Mouse (Mus musculus) retina, embryonic 14.5 days (tissue): ENCODE measurements around the gene Macrod2.

Source experiments
- DNase-seq: peaks from one replicate; pipeline ENCODE4 v3.0.0-alpha.2; 2015; ENCODE audit warnings: low spot score

Gene Macrod2

DNA sequence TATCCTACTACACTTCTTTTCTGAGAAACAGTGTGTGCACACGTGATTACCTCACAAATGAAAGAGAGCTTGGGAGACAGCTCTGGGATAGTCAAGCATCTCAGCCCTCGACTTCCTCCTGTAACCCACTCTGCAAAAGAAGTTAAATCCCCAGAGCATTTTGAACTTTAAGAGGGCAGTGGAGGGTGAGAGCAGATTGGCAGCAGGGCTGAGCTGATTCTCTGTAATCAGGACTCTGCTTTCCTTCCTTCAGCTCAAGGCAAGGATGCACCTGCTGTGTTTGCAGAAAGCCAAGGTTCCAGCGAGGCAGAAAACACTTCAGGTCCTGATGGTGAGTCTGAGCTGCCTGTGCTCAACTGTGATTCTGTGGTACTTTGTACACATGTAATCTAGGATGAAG lies 1978.9 kb downstream of the Macrod2 start:
- no peak for DNase-seq

DNA sequence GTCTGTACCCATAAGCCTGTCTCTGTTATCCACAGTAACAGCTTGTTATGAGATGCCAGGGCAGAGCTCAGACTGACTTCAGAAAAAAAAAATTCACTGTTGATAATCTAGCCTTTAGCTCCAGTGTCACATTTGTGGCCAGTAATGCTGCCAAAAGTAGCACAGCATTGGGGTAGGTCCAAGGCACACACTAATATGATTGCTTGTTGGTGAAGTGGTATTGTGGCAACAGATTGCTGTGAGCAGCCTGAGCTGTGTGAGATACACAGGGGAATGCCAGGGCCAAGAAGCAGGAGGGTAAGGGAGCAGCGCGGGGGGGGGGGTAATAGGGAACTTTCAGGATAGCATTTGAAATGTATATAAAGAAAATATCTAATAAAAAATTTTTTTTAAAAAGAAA lies 1985.5 kb downstream of the Macrod2 start:
- DNase-seq = no peak

DNA sequence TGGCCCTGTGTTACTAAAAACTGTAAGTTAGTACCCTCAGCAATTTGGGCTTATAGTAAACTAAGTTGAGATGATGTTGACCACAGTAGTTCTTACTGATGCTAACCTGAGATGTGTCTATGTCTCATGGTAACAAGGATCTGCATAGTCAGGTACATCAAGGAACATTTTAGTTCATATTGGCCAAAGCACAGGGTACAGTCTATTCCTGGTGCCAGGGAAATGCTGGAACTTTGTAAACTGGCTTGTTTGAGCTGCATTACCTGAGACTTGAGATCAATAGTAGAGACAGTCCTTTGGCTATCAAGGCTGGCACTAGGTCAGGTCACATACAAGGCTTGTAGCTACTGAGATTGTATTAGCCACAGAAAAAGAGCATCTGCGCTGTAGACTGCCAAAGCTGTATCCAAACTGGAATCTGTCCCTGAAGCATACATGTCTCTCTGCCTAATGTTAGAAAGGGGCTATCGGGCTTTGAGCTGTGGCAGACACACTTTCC lies 1986.0 kb downstream of the Macrod2 start:
- no peak for DNase-seq

DNA sequence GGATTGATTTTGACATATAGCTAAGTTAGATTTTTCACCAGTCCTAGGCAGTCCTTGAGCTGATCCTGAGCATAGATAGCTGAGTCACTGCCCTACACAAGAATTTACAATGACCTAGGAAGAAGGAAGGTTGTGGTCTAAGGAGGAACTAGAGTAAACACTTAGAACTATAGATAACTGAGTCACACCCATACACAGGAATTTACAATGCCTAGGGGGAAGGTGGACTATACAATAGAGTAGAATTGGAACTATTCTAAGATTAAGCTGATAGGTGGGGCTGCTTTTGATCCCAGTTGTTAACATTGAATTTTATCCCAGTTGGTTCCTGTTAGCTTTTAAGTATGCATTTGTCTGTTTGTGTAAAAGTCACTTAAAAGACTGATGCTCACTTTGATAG lies 1998.4 kb downstream of the Macrod2 start:
- DNase-seq = no peak

DNA sequence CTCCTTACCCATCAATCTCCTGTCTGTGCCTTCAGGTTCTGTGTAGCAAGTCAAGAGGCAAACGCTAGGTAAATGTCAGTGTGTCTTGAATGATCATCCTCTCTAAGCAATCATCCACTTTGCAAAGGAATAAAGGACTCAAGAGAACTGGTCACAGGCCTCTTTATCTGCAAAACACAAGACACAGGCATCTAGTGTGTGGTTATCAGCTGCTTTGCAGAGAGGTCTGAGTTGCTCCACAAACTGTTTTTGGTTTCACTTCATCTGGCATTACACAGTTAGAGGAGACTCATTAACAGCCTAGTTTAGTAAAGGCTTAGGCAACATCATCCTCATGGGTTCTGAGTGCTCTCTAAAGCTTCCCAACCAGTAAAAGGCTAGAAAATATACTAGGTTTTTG lies 2004.4 kb downstream of the Macrod2 start:
- no peak for DNase-seq

DNA sequence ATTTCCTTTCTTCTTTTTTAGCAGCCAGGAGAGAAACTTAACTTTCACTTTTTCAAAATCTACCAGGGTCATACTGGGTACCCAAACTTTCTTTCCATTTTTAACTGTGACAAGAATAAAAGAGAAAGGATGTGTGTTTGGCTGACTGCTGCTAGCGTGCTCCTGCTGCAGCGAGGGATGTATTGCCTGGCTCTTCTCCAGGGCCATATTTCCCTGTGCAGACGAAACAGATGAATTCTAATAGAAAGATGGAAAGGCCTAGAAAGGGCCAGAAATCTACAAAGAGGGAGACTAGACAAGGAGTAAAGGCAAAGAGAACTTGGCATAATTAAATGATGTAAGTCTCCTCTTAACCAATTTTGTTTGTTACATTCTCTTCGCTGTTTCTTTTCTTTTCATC lies 2005.7 kb downstream of the Macrod2 start:
- no peak for DNase-seq

DNA sequence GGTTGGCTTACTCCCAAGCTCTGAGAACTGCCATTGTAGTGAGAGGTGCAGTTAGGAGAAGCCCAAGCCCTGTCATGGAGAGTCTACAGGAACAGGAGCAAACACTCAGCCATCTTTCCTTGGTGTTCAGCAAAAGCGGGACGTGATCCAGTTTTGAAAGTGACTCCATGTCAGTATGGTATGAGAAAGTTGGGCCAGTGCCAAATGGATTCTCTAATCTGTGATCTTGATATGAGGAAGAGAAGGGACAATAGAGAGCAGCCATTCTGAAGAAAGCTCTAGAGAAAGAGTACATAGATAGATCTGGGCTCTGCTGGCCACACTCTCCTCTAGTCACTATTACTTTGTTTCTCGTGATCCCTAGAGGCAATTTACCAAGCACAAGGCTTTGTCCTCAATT lies 2006.2 kb downstream of the Macrod2 start:
- no peak for DNase-seq

DNA sequence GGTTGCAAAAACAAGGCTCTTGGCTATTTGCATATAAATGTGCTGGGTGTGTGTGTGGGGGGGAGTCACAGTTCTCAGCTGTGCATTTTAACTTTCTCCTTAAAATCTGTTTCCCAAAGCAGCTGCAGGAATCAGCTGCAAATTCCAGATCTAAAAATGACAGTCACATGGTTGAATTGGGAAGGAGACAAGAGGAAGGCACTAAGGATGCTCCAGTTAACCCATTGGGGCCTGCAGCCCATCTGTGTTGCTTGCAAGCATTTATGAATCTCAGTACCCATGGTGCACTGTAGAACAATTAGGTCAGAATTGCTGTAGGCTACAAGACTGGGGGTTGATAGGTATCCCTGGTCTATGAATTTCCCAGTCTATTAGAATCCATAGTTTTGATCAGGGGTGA lies 2008.3 kb downstream of the Macrod2 start:
- DNase-seq = no peak

DNA sequence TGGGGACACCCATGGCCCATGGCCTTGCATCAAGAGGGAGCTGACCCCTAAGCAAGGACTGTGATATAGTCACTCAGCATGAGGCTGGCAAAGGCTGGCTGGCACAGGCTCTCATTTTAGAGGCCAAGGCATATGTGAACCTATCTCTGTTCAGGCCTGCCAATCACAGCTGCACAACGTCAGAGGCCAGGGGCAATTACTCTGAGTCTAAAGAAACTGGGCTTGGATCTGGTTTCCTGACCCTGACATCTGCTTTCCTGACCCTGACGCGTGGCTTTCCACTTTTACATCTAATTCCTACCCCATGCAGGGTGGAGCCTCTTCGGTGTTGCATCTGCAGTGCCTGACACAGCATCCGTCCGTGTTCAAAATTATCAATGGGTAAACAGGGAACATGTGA lies 2009.2 kb downstream of the Macrod2 start:
- DNase-seq = no peak

DNA sequence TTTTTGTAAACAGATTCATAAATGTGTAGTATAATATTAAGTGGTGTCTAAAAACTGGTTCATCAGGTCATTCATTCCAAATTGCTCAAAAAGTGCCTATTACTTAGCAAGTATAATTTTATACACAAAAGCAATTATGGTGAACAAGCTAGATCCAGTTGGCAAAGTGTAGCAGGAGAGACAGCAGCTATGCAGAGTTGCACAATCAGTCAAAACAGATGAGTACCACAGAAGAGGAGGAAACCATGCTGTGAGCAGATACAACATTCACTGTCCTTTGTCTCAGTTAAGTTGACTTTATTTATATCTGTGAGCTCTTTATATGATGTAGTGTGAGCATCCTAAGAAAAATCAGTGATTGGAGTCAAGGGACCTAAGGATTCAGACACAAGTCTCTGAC lies 2012.2 kb downstream of the Macrod2 start:
- DNase-seq = no peak

DNA sequence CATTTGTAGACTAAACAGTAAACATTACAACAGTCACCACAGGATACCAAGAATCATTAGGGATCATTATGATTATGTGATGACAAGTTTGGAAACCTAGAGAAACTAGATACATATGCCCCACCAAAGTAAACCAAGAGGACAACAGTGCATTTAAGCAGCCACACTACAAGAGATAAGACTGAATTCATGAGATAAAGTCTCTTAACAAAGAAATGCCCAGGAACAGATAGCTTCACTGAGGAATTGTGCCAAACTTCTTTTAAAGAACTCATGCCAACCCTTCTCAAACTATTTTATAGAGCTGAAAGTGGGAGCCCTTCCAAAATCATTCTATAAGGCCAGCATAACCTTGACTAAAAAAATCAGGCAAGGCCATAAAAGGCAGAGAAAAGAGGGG lies 2015.0 kb downstream of the Macrod2 start:
- no peak for DNase-seq

DNA sequence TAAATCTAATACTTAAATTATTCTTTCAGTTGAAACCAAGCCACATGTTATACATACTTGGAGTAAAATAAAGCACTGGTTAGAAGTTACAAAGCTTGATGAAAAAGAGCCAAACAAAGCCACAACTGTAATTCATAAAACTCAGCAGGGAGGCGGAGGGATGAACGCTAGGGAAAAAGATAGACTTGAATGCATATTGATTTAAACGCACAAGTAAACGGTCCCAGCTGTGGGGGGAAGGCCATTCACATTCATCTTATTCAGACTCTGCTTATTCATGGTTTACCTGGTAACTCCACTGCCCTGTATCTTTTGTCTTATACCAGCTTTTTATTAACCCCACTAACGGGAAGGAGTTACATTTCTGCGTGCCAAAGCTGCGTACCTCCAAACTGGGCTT lies 2038.0 kb downstream of the Macrod2 start:
- DNase-seq = peak; percentile 27

DNA sequence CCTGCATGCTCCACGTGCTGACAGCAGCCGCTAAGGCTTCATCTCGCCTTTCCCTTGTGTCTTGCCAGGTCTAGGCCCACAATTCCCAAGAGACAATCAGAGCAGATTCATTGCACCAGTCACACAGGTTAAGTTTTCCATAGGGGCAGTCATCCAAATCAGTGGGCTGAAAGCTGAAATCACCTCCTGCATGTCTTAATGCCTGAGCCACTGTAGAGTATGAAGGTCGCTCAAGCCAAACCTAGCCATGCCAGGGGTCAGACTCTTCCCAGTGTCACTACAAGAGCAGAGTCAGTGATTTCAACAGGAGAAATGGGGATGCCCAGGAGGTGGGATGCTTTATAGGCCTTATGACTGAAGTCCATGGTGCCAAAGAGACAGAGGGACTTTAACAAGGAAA lies 2039.6 kb downstream of the Macrod2 start:
- no peak for DNase-seq

DNA sequence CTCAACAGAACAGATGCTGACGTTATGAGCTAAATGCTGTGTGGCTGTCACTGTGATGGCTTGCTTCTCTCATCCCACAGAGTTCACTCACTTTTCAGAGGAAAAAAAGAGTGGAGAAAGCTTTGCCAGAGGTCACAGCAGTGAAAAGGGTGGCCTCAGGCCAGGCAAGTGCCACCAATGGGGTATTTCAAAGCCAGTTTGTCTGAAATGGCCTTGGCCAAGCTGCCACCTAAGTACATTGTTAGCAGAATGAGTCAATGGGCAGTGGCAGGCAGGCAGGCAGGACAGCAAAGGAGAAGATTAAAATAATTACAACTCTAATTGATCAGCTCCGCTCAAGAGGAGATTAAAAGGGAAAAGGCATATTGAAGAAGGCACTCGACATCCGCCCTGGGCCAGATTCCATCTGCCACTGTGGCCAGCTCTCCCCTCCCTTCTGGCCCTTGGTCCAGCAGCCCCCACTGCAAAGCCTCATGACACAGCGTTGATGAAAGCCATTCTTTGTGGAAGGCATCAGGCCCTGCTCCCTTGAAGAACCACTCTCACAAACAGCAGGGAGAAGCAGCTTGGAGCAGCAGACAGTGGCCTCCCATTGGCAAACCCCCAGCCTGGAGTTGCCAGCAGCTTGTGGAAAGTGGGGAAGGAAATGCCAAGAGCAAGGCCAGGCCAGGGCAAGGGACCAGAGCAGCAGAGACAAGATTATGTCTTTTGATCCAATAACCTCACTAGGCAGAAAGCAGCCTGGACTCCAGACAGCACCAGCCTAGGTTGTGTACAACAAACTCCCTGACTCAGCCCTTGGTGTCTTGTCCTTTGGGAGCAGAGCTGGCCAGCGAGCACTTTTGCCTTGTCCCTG lies 2042.7 kb downstream of the Macrod2 start:
- DNase-seq = peak; percentile 47
